Mouse (Mus musculus) G1E (cell line): ENCODE results near the gene Gabarapl1.

Experiments
- CTCF ChIP-seq: IDR thresholded peaks from 2 replicates; pipeline ENCODE4 v1.5.1; 2012; ENCODE audit warnings: low read depth, low read length, inconsistent platforms, mixed read lengths
- GATA1 ChIP-seq: IDR thresholded peaks from 2 replicates; pipeline ENCODE4 v1.6.1; 2012; ENCODE audit warnings: borderline replicate concordance, low read length, inconsistent platforms, mixed read lengths
- POLR2AphosphoS5 ChIP-seq: IDR thresholded peaks from 2 replicates; pipeline ENCODE4 v1.6.1; 2012; ENCODE audit warnings: low read depth, low read length, inconsistent platforms; ENCODE audit not compliant: insufficient replicate concordance
- TAL1 ChIP-seq: conservative IDR thresholded peaks from 2 replicates; pipeline ENCODE4 v1.6.1; 2012; ENCODE audit warnings: low read depth, low read length, inconsistent platforms, mixed read lengths

DNA sequence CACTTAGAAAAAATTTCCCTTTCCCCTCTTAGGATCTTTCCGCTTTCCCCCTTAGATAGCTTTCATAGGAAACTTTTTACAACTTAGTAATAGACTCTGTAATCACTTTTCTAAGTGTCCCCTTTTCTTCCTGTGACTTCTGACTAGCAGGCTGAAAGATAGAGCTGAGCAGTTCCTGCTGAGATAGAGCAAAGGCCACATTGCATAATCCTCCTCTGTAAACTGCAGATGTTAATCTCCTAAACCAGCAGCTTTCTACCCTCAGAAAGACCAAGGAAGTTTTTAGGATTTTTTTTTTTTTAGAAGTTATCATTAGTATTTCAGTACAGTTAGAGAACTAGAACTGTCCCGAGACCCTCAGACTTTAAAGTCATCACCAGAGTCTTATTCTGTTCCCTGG lies 29.5 kb upstream of the Gabarapl1 start:
- TF ChIP-seq TAL1 = no peak
- no peak for TF ChIP-seq CTCF
- TF ChIP-seq GATA1 = no peak
- no peak for TF ChIP-seq POLR2AphosphoS5
